Mouse (Mus musculus): Measurements from ENCODE around the gene Ccdc78.

GRCm38 (mm10) chr17:25796951-25797369, 10.6 kb downstream of the Ccdc78 start, which contains the start of gene Metrn:
- TF ChIP-seq CTCF (IDR thresholded peaks at IDR 0.05; ENCODE audit: low read depth, low read length) (no peak), POLR2A (IDR thresholded peaks at IDR 0.05; ENCODE audit: insufficient read depth, low read length) (peak; percentile 54)
